Mouse (Mus musculus): ENCODE data around the gene Syt16. TPM values are rescaled to one million over a fixed set of nuclear protein-coding genes. Genes with fewer than 3 reads are reported as not detected.

Syt16 gene
- not detected in 2 replicates for polyA plus RNA-seq (2012; ENCODE audit: insufficient read depth, insufficient read length, missing spikeins)

GRCm38 (mm10) chr12:73997297-73998127, at the start of gene Syt16:
TSS of gene Syt16 (plus strand) at chr12:73997661.
- no peak within 1 kb of the TSS for H3K4me3 ChIP-seq (ENCODE audit: insufficient read depth, low read depth, low read length)
- no peaks in the 10 kb centered on the region for H3K4me1 ChIP-seq (ENCODE audit: control insufficient read depth, insufficient read depth, insufficient read length, low read length)
- H3K27ac ChIP-seq (replicated peaks; ENCODE audit: low read depth, low read length), result no peak within 1 kb of the TSS

GRCm38 (mm10) chr12:73948415-73948814, 49.0 kb upstream of the Syt16 start:
- Histone ChIP-seq H3K27ac (replicated peaks; ENCODE audit: low read depth, low read length) (no peak overlapping the region), H3K4me3 (ENCODE audit: insufficient read depth, low read depth, low read length) (no peak overlapping the region), H3K4me1 (ENCODE audit: control insufficient read depth, insufficient read depth, insufficient read length, low read length) (peaks cover 8% of the 10 kb centered on the region; the same call in 1 of the 2 replicates)

- H3K4me3 ChIP-seq (ENCODE audit: insufficient read depth, low read depth, low read length), result peak overlapping the region; percentile 42
- H3K27ac ChIP-seq (replicated peaks; ENCODE audit: low read depth, low read length), result no peak overlapping the region
- peaks cover 8% of the 10 kb centered on the region; the same call in 1 of the 2 replicates for H3K4me1 ChIP-seq (ENCODE audit: control insufficient read depth, insufficient read depth, insufficient read length, low read length)
Observed at GRCm38 (mm10) chr12:73949318-73950058, 48.0 kb upstream of the Syt16 start.

- Histone ChIP-seq H3K4me1 (ENCODE audit: control insufficient read depth, insufficient read depth, insufficient read length, low read length) (peaks cover 8% of the 10 kb centered on the region; the same call in 1 of the 2 replicates), H3K4me3 (ENCODE audit: insufficient read depth, low read depth, low read length) (peak overlapping the region; percentile 50), H3K27ac (replicated peaks; ENCODE audit: low read depth, low read length) (no peak overlapping the region)
Observed at GRCm38 (mm10) chr12:73952879-73953278, 44.6 kb upstream of the Syt16 start.

GRCm38 (mm10) chr12:73953420-73954186, 43.9 kb upstream of the Syt16 start:
- Histone ChIP-seq H3K27ac (replicated peaks; ENCODE audit: low read depth, low read length) (no peak overlapping the region), H3K4me1 (ENCODE audit: control insufficient read depth, insufficient read depth, insufficient read length, low read length) (peaks cover 8% of the 10 kb centered on the region; the same call in 1 of the 2 replicates), H3K4me3 (ENCODE audit: insufficient read depth, low read depth, low read length) (peak overlapping the region; percentile 50; the same call in 1 of the 2 replicates)

- Histone ChIP-seq H3K4me1 (ENCODE audit: control insufficient read depth, insufficient read depth, insufficient read length, low read length) (peaks cover 3% of the 10 kb centered on the region; the same call in 1 of the 2 replicates), H3K27ac (replicated peaks; ENCODE audit: low read depth, low read length) (no peak overlapping the region), H3K4me3 (ENCODE audit: insufficient read depth, low read depth, low read length) (no peak overlapping the region)
Observed at GRCm38 (mm10) chr12:73954785-73955184, 42.7 kb upstream of the Syt16 start.

GRCm38 (mm10) chr12:73957676-73958075, 39.8 kb upstream of the Syt16 start:
- Histone ChIP-seq H3K4me1 (ENCODE audit: control insufficient read depth, insufficient read depth, insufficient read length, low read length) (peaks cover 2% of the 10 kb centered on the region; the same call in 1 of the 2 replicates), H3K4me3 (ENCODE audit: insufficient read depth, low read depth, low read length) (no peak overlapping the region), H3K27ac (replicated peaks; ENCODE audit: low read depth, low read length) (no peak overlapping the region)

GRCm38 (mm10) chr12:73958830-73959229, 38.6 kb upstream of the Syt16 start:
- H3K27ac ChIP-seq (replicated peaks; ENCODE audit: low read depth, low read length), result no peak overlapping the region
- no peak overlapping the region for H3K4me3 ChIP-seq (ENCODE audit: insufficient read depth, low read depth, low read length)
- no peaks in the 10 kb centered on the region for H3K4me1 ChIP-seq (ENCODE audit: control insufficient read depth, insufficient read depth, insufficient read length, low read length)

GRCm38 (mm10) chr12:73964291-73965281, 32.9 kb upstream of the Syt16 start, which contains the start of gene Snapc1:
TSS of gene Snapc1 (plus strand) at chr12:73964481.
- peak within 1 kb of the TSS; percentile 84 for H3K4me3 ChIP-seq (ENCODE audit: insufficient read depth, low read depth, low read length)
- peak within 1 kb of the TSS; percentile 59 for H3K27ac ChIP-seq (replicated peaks; ENCODE audit: low read depth, low read length)
- H3K4me1 ChIP-seq (ENCODE audit: control insufficient read depth, insufficient read depth, insufficient read length, low read length), result no peaks in the 10 kb centered on the region

GRCm38 (mm10) chr12:73969142-73969541, 28.3 kb upstream of the Syt16 start:
- no peak overlapping the region for H3K27ac ChIP-seq (replicated peaks; ENCODE audit: low read depth, low read length)
- H3K4me3 ChIP-seq (ENCODE audit: insufficient read depth, low read depth, low read length), result no peak overlapping the region
- no peaks in the 10 kb centered on the region for H3K4me1 ChIP-seq (ENCODE audit: control insufficient read depth, insufficient read depth, insufficient read length, low read length)

GRCm38 (mm10) chr12:73974584-73974983, 22.9 kb upstream of the Syt16 start:
- no peaks in the 10 kb centered on the region for H3K4me1 ChIP-seq (ENCODE audit: control insufficient read depth, insufficient read depth, insufficient read length, low read length)
- H3K27ac ChIP-seq (replicated peaks; ENCODE audit: low read depth, low read length), result no peak overlapping the region
- no peak overlapping the region for H3K4me3 ChIP-seq (ENCODE audit: insufficient read depth, low read depth, low read length)

GRCm38 (mm10) chr12:73978144-73978543, 19.3 kb upstream of the Syt16 start:
- no peaks in the 10 kb centered on the region for H3K4me1 ChIP-seq (ENCODE audit: control insufficient read depth, insufficient read depth, insufficient read length, low read length)
- H3K4me3 ChIP-seq (ENCODE audit: insufficient read depth, low read depth, low read length), result no peak overlapping the region
- no peak overlapping the region for H3K27ac ChIP-seq (replicated peaks; ENCODE audit: low read depth, low read length)

- H3K27ac ChIP-seq (replicated peaks; ENCODE audit: low read depth, low read length), result no peak overlapping the region
- no peaks in the 10 kb centered on the region for H3K4me1 ChIP-seq (ENCODE audit: control insufficient read depth, insufficient read depth, insufficient read length, low read length)
- H3K4me3 ChIP-seq (ENCODE audit: insufficient read depth, low read depth, low read length), result no peak overlapping the region
Observed at GRCm38 (mm10) chr12:73979667-73980066, 17.8 kb upstream of the Syt16 start.

GRCm38 (mm10) chr12:73982533-73982932, 14.9 kb upstream of the Syt16 start:
- Histone ChIP-seq H3K4me1 (ENCODE audit: control insufficient read depth, insufficient read depth, insufficient read length, low read length) (no peaks in the 10 kb centered on the region), H3K27ac (replicated peaks; ENCODE audit: low read depth, low read length) (no peak overlapping the region), H3K4me3 (ENCODE audit: insufficient read depth, low read depth, low read length) (no peak overlapping the region)
